Mouse (Mus musculus): ENCODE data around the gene Snrnp27.

DNA sequence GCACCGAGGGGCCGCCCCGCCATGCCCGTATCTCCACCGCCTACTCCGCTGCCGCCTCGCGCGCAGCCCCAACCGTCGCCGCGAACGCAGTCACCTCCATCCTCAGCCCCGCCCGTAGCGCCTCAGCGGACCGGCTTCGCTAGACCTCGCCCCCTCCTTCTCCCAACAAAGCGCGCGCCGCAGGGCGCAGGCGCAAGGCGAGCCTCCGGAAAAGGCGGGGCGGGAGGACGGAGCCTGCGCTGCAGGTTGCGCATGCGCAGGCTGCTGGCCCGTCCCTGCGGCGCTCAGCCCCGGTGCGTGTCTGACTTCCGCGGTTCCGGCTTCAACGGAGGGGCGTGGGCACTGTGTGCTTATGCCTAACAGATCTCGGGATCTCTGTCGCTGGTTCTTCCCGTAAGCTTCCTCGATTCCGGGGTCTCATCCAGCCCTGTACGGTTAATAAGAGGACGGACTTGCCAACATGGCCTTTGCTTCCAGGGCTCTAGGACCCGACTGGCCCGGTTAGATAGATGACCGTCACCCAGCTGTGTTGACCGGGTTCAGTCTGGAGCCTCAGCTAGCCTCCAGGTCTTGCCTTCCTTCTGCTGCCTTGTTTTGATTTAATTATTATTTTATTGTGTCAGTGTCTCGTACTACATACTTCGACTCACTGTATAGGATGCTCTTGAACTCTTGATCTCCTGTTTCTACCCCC lies 49.0 kb upstream of the Snrnp27 start, which contains the start of gene Gmcl1:
- TF ChIP-seq CTCF (IDR thresholded peaks at IDR 0.05; ENCODE audit: low read depth) (no peak), EP300 (IDR thresholded peaks at IDR 0.05; ENCODE audit: low read depth) (no peak)
